9 mouse cellular contexts compared by ENCODE assay signal in genomic region chr14:118233786-118234540, GRCm38 (mm10). TPM values are rescaled to one million over a fixed set of nuclear protein-coding genes. Genes with fewer than 3 reads are reported as not detected.
DNase-seq lines count a peak whose midpoint lies in the region; ATAC-seq and TF ChIP-seq lines count a peak whose summit lies in the region.
"Had no signal": no experiment of that assay in that cellular context is flagged by ENCODE, and none has a peak within 500 bp of the region (broad histone marks: within the 10 kb centered on the region; RNA-seq: fewer than 3 reads in every experiment).

No protein-coding gene starts in this region.

- no peaks in the 10 kb centered on the region for H3K4me1 ChIP-seq in lung, embryonic 14.5 days (ENCODE audit: insufficient read depth)
- peaks cover 76% of the 10 kb centered on the region for H3K4me1 ChIP-seq in forebrain, embryonic 10.5 days
- peaks cover 34% of the 10 kb centered on the region for H3K4me1 ChIP-seq in intestine, embryonic 15.5 days (replicated peaks)

- H3K36me3 ChIP-seq in lung, embryonic 14.5 days (ENCODE audit: insufficient read depth) = no peaks in the 10 kb centered on the region
- H3K36me3 ChIP-seq in forebrain, embryonic 10.5 days (replicated peaks) = peaks cover 21% of the 10 kb centered on the region
- H3K36me3 ChIP-seq in intestine, embryonic 15.5 days = no peaks in the 10 kb centered on the region

- H3K4me2 ChIP-seq in lung, embryonic 14.5 days = peak overlapping the region; percentile 87; the same call in 1 of the 2 replicates
- peak overlapping the region; percentile 95; the same call in 1 of the 2 replicates for H3K4me2 ChIP-seq in intestine, embryonic 15.5 days (replicated peaks)

- no peak overlapping the region for H3K27ac ChIP-seq in lung, embryonic 14.5 days (ENCODE audit: low read depth)
- H3K27ac ChIP-seq in forebrain, embryonic 10.5 days = peak overlapping the region; percentile 97
- H3K27ac ChIP-seq in intestine, embryonic 15.5 days = no peak overlapping the region

- H3K4me3 ChIP-seq in lung, embryonic 14.5 days (ENCODE audit: low read depth, low read length) = peak overlapping the region; percentile 51
- peak overlapping the region; percentile 87 for H3K4me3 ChIP-seq in forebrain, embryonic 10.5 days
- no peak overlapping the region; the same call in 1 of the 2 replicates for H3K4me3 ChIP-seq in intestine, embryonic 15.5 days (replicated peaks)

- H3K9me3 ChIP-seq in lung, embryonic 14.5 days (ENCODE audit: low read depth, low read length) = no peaks in the 10 kb centered on the region
- no peaks in the 10 kb centered on the region for H3K9me3 ChIP-seq in forebrain, embryonic 10.5 days
- H3K9me3 ChIP-seq in intestine, embryonic 15.5 days = no peaks in the 10 kb centered on the region

- no peak for TF ChIP-seq CTCF in lung, embryonic 14.5 days (IDR thresholded peaks at IDR 0.05; ENCODE audit: low read depth)

- peak; percentile 45 for DNase-seq in lung, embryonic 14.5 days
- no peak for DNase-seq in lung, adult 18-20 months
- peak; percentile 53 for DNase-seq in forebrain, embryonic 10.5 days (ENCODE audit: extremely low spot score, low spot score)
- DNase-seq in retina, postnatal 1 day = peak; percentile 38
- no peak for DNase-seq in thymus, postnatal 0 days (ENCODE audit: low spot score)
- no peak for DNase-seq in cerebellum, postnatal 4 days (ENCODE audit: low spot score in 2 of 2)
- DNase-seq in gastrocnemius, postnatal 25 days = no peak

- 4% methylated on average over 26 of the region's 26 CpGs for WGBS in lung, embryonic 14.5 days
- 1% methylated on average over 26 of the region's 26 CpGs for WGBS in forebrain, embryonic 10.5 days
- WGBS in intestine, embryonic 15.5 days = 7% methylated on average over 26 of the region's 26 CpGs

- ATAC-seq in lung, embryonic 14.5 days (ENCODE audit: insufficient read depth) = no peak
- ATAC-seq in intestine, embryonic 15.5 days = no peak

- H3K9ac ChIP-seq in lung, embryonic 14.5 days = no peak overlapping the region
- no peak overlapping the region for H3K9ac ChIP-seq in intestine, embryonic 15.5 days

- peaks cover 94% of the 10 kb centered on the region for H3K27me3 ChIP-seq in lung, embryonic 14.5 days (ENCODE audit: insufficient read depth, low read length)
- peaks cover 94% of the 10 kb centered on the region for H3K27me3 ChIP-seq in forebrain, embryonic 10.5 days (ENCODE audit: poor library complexity, severe bottlenecking)
- peaks cover 75% of the 10 kb centered on the region for H3K27me3 ChIP-seq in intestine, embryonic 15.5 days (replicated peaks)

RNA-seq across cellular contexts. Expression of gene Sox21, which starts 2.9 kb away (rescaled TPM):
- 1.2 and 1.4 TPM in 2 replicates for polyA plus RNA-seq in lung, embryonic 14.5 days (2014; fragmentation: Nextera tagmentation; extraction: Ambion mirVana)
- polyA plus RNA-seq in forebrain, embryonic 10.5 days (2016; fragmentation: Nextera tagmentation; extraction: Ambion mirVana) = 7.9 and 8.7 TPM in 2 replicates
- polyA plus RNA-seq in intestine, embryonic 15.5 days (2015; fragmentation: Nextera tagmentation; extraction: Ambion mirVana) = 0.09 and 0.14 TPM in 2 replicates
- 0.08 TPM in 2 replicates for polyA plus RNA-seq in thymus, postnatal 0 days (2015; fragmentation: Nextera tagmentation; extraction: Ambion mirVana)
- total RNA-seq in gastrocnemius, postnatal 25 days (2021) = not detected
- polyA plus RNA-seq: kidney, embryonic 16.5 days had no signal

RNA-seq across cellular contexts. Expression of gene Gm9376, which starts 32.8 kb away (rescaled TPM):
- polyA plus RNA-seq in lung, embryonic 14.5 days (2014; fragmentation: Nextera tagmentation; extraction: Ambion mirVana) = not detected in 2 replicates
- not detected in 2 replicates for polyA plus RNA-seq in forebrain, embryonic 10.5 days (2016; fragmentation: Nextera tagmentation; extraction: Ambion mirVana)
- polyA plus RNA-seq in intestine, embryonic 15.5 days (2015; fragmentation: Nextera tagmentation; extraction: Ambion mirVana) = not detected in 2 replicates
- polyA plus RNA-seq in thymus, postnatal 0 days (2015; fragmentation: Nextera tagmentation; extraction: Ambion mirVana) = not detected in 2 replicates
- total RNA-seq in gastrocnemius, postnatal 25 days (2021) = not detected
- polyA plus RNA-seq: kidney, embryonic 16.5 days had no signal

Comparison
In these comparisons a context has a peak if more than half of its experiments do, and no peak if none do; other contexts are left out.
1. DNase-seq: peak in lung, embryonic 14.5 days (single experiment), forebrain, embryonic 10.5 days (single experiment) and retina, postnatal 1 day (single experiment); none in lung, adult 18-20 months (0 of 2), thymus, postnatal 0 days (single experiment), cerebellum, postnatal 4 days (0 of 2) and gastrocnemius, postnatal 25 days (single experiment).